Mouse (Mus musculus): ENCODE results near the gene Rad50. TPM values are rescaled to one million over a fixed set of nuclear protein-coding genes. Genes with fewer than 3 reads are reported as not detected.

The Rad50 gene
- polyA plus RNA-seq, 1 experiment from 2014 or later = 12.0 TPM

Other genes starting within 250 kb of the Rad50 start
- gene Gm9837, start 236.8 kb downstream of the Rad50 start, polyA plus RNA-seq (2014; fragmentation: Nextera tagmentation; extraction: Ambion mirVana) = not detected in 2 replicates
- 0.23 TPM in 1 of 2 replicates, not detected in the other for gene Gm9945, start 227.2 kb downstream of the Rad50 start, polyA plus RNA-seq (2014; fragmentation: Nextera tagmentation; extraction: Ambion mirVana)
- gene Sowaha, start 227.0 kb downstream of the Rad50 start, polyA plus RNA-seq (2014; fragmentation: Nextera tagmentation; extraction: Ambion mirVana) = 0.66 and 1.1 TPM in 2 replicates
- gene Sept8, start 188.1 kb downstream of the Rad50 start, polyA plus RNA-seq (2014; fragmentation: Nextera tagmentation; extraction: Ambion mirVana) = 20.5 and 25.0 TPM in 2 replicates
- 280 and 308 TPM in 2 replicates for gene Kif3a, start 139.9 kb downstream of the Rad50 start, polyA plus RNA-seq (2014; fragmentation: Nextera tagmentation; extraction: Ambion mirVana)
- gene Il4, start 88.7 kb downstream of the Rad50 start, polyA plus RNA-seq (2014; fragmentation: Nextera tagmentation; extraction: Ambion mirVana) = 7.6 and 8.1 TPM in 2 replicates
- gene Il13, start 72.6 kb downstream of the Rad50 start, polyA plus RNA-seq (2014; fragmentation: Nextera tagmentation; extraction: Ambion mirVana) = not detected in 2 replicates
- gene Il5, start 13.5 kb upstream of the Rad50 start, polyA plus RNA-seq (2014; fragmentation: Nextera tagmentation; extraction: Ambion mirVana) = not detected in 2 replicates
- gene Irf1, start 62.7 kb upstream of the Rad50 start, polyA plus RNA-seq (2014; fragmentation: Nextera tagmentation; extraction: Ambion mirVana) = 1.4 and 3.3 TPM in 2 replicates
- not detected in 2 replicates for gene Gm17334, start 65.9 kb upstream of the Rad50 start, polyA plus RNA-seq (2014; fragmentation: Nextera tagmentation; extraction: Ambion mirVana)
- gene Gm12216, start 151.9 kb upstream of the Rad50 start, polyA plus RNA-seq (2014; fragmentation: Nextera tagmentation; extraction: Ambion mirVana) = 0.44 and 0.70 TPM in 2 replicates
- gene Slc22a5, start 184.3 kb upstream of the Rad50 start, polyA plus RNA-seq (2014; fragmentation: Nextera tagmentation; extraction: Ambion mirVana) = 10.9 and 11.4 TPM in 2 replicates

All from neural tube, embryonic 14.5 days (tissue).